Mouse (Mus musculus): ENCODE measurements around the gene Gimap3. TPM values are rescaled to one million over a fixed set of nuclear protein-coding genes. Genes with fewer than 3 reads are reported as not detected.
A peak's percentile ranks its signal among the peaks of the same experiment; 100 is the strongest.

Gene Gimap3
- 140 and 150 TPM in 2 replicates for polyA plus RNA-seq (2012; rRNA removed)

- H3K4me3 ChIP-seq (ENCODE audit: extremely low read depth, insufficient read depth, insufficient read length) = peak within 1 kb of the TSS; percentile 71
- H3K4me1 ChIP-seq (ENCODE audit: control insufficient read depth, insufficient read depth, insufficient read length) = peaks cover 5% of the 10 kb centered on the region; the same call in 1 of the 2 replicates
- H3K36me3 ChIP-seq (ENCODE audit: control insufficient read depth, insufficient read depth, low read length) = peaks cover 6% of the 10 kb centered on the region; the same call in 1 of the 2 replicates
- TF ChIP-seq CTCF (IDR thresholded peaks at IDR 0.05; ENCODE audit: extremely low read depth, insufficient read depth, insufficient read length, insufficient replicate concordance) = no peak
- TF ChIP-seq POLR2A (IDR thresholded peaks at IDR 0.05; ENCODE audit: low read depth, low read length) = peak; percentile 55
- whole genome bisulfite sequencing = 30% methylated on average over 3 of the region's 3 CpGs
- H3K27ac ChIP-seq (ENCODE audit: insufficient read depth, low read length) = peak within 1 kb of the TSS; percentile 97
- H3K27me3 ChIP-seq (ENCODE audit: control insufficient read depth, insufficient read depth, low read length) = no peaks in the 10 kb centered on the region
- peak in 1 of 2 experiments; percentile 52 for DNase-seq (ENCODE audit: low read depth in 1 of 2, low spot score in 2 of 2)
These were observed at the start of gene Gimap3 for GRCm38 (mm10) chr6:48770696-48771095. Gimap3 (minus strand) TSS chr6:48770851.

- Histone ChIP-seq H3K27ac (ENCODE audit: insufficient read depth, low read length) (no peak overlapping the region), H3K4me1 (ENCODE audit: control insufficient read depth, insufficient read depth, insufficient read length) (no peaks in the 10 kb centered on the region), H3K4me3 (ENCODE audit: extremely low read depth, insufficient read depth, insufficient read length) (no peak overlapping the region), H3K27me3 (ENCODE audit: control insufficient read depth, insufficient read depth, low read length) (no peaks in the 10 kb centered on the region), H3K36me3 (ENCODE audit: control insufficient read depth, insufficient read depth, low read length) (no peaks in the 10 kb centered on the region)
- DNase-seq (ENCODE audit: low read depth in 1 of 2, low spot score in 2 of 2) = peak; percentile 70 to 83
- peak; percentile 86; the same call in 1 of the 2 replicates for TF ChIP-seq CTCF (IDR thresholded peaks at IDR 0.05; ENCODE audit: extremely low read depth, insufficient read depth, insufficient read length, insufficient replicate concordance)
- no peak for TF ChIP-seq POLR2A (IDR thresholded peaks at IDR 0.05; ENCODE audit: low read depth, low read length)
- WGBS = under 1% methylated on average over 6 of the region's 6 CpGs
These were observed 47.2 kb upstream of the Gimap3 start for GRCm38 (mm10) chr6:48817815-48818214.

- no peaks in the 10 kb centered on the region for H3K27me3 ChIP-seq (ENCODE audit: control insufficient read depth, insufficient read depth, low read length)
- no peaks in the 10 kb centered on the region for H3K36me3 ChIP-seq (ENCODE audit: control insufficient read depth, insufficient read depth, low read length)
- no peak overlapping the region for H3K27ac ChIP-seq (ENCODE audit: insufficient read depth, low read length)
- H3K4me3 ChIP-seq (ENCODE audit: extremely low read depth, insufficient read depth, insufficient read length) = no peak overlapping the region
- H3K4me1 ChIP-seq (ENCODE audit: control insufficient read depth, insufficient read depth, insufficient read length) = no peaks in the 10 kb centered on the region
- TF ChIP-seq CTCF (IDR thresholded peaks at IDR 0.05; ENCODE audit: extremely low read depth, insufficient read depth, insufficient read length, insufficient replicate concordance) (no peak), POLR2A (IDR thresholded peaks at IDR 0.05; ENCODE audit: low read depth, low read length) (no peak)
- DNase-seq (ENCODE audit: low read depth in 1 of 2, low spot score in 2 of 2) = no peak
These were observed 44.4 kb upstream of the Gimap3 start for GRCm38 (mm10) chr6:48815013-48815412.

- no peaks in the 10 kb centered on the region for H3K36me3 ChIP-seq (ENCODE audit: control insufficient read depth, insufficient read depth, low read length)
These were observed 39.0 kb upstream of the Gimap3 start for GRCm38 (mm10) chr6:48809494-48810219.

DNA sequence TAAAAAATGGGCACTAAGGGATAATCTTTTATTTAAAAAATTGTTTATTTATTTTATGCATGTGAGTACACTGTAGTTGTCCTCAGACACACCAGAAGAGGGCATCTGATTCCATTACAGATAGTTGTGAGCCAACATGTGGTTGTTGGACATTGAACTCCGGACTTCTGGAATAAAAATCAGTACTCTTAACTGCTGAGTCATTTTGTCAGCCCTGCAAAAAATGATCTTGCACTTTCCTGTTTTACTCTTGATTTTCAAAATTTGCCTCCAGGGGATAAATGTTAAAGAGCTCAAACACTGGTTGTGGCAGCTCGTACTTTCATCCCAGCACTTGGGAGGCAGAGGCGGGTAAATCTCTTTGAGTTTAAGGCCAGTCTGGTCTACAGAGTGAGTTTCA, 36.1 kb upstream of the Gimap3 start:
- WGBS = 92% methylated on average over 3 of the region's 3 CpGs
- no peak overlapping the region for H3K27ac ChIP-seq (ENCODE audit: insufficient read depth, low read length)

More at GRCm38 (mm10) chr6:48809494-48810219, 39.0 kb upstream of the Gimap3 start:
- Histone ChIP-seq H3K4me3 (ENCODE audit: extremely low read depth, insufficient read depth, insufficient read length) (no peak overlapping the region), H3K27me3 (ENCODE audit: control insufficient read depth, insufficient read depth, low read length) (no peaks in the 10 kb centered on the region), H3K27ac (ENCODE audit: insufficient read depth, low read length) (no peak overlapping the region), H3K4me1 (ENCODE audit: control insufficient read depth, insufficient read depth, insufficient read length) (no peaks in the 10 kb centered on the region)
- no peak for DNase-seq (ENCODE audit: low read depth in 1 of 2, low spot score in 2 of 2)
- WGBS = 83% methylated on average over 3 of the region's 3 CpGs
- TF ChIP-seq POLR2A (IDR thresholded peaks at IDR 0.05; ENCODE audit: low read depth, low read length) (no peak), CTCF (IDR thresholded peaks at IDR 0.05; ENCODE audit: extremely low read depth, insufficient read depth, insufficient read length, insufficient replicate concordance) (no peak)

DNA sequence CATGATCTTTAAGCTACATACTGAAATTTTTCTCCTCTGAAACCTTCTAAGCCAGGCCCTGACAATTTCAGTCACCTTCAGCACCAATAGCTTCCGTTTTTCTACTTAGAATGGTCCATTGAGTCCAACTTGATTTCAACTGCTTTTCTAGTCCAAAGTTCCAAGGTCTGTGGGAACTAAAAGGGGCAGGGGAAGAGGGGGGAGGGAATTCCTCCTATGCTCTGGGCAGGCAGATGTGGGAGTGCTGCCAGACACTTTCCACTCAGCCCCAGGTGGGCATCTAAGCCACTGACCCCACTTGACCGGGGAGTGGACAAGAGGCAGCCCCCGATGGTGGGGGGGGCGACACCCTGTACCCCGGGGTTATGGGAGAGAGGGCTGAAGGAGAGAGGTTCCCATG, 33.7 kb upstream of the Gimap3 start:
- no peaks in the 10 kb centered on the region for H3K27me3 ChIP-seq (ENCODE audit: control insufficient read depth, insufficient read depth, low read length)
- H3K27ac ChIP-seq (ENCODE audit: insufficient read depth, low read length) = no peak overlapping the region
- TF ChIP-seq POLR2A (IDR thresholded peaks at IDR 0.05; ENCODE audit: low read depth, low read length) (no peak), CTCF (IDR thresholded peaks at IDR 0.05; ENCODE audit: extremely low read depth, insufficient read depth, insufficient read length, insufficient replicate concordance) (no peak)
- no peak overlapping the region for H3K4me3 ChIP-seq (ENCODE audit: extremely low read depth, insufficient read depth, insufficient read length)
- no peaks in the 10 kb centered on the region for H3K4me1 ChIP-seq (ENCODE audit: control insufficient read depth, insufficient read depth, insufficient read length)
- WGBS = 88% methylated on average over 5 of the region's 5 CpGs
- DNase-seq (ENCODE audit: low read depth in 1 of 2, low spot score in 2 of 2) = no peak
- H3K36me3 ChIP-seq (ENCODE audit: control insufficient read depth, insufficient read depth, low read length) = no peaks in the 10 kb centered on the region

More for the DNA sequence above, 36.1 kb upstream of the Gimap3 start:
- no peak for DNase-seq (ENCODE audit: low read depth in 1 of 2, low spot score in 2 of 2)
- Histone ChIP-seq H3K4me1 (ENCODE audit: control insufficient read depth, insufficient read depth, insufficient read length) (no peaks in the 10 kb centered on the region), H3K27me3 (ENCODE audit: control insufficient read depth, insufficient read depth, low read length) (no peaks in the 10 kb centered on the region), H3K36me3 (ENCODE audit: control insufficient read depth, insufficient read depth, low read length) (no peaks in the 10 kb centered on the region), H3K4me3 (ENCODE audit: extremely low read depth, insufficient read depth, insufficient read length) (no peak overlapping the region)
- no peak for TF ChIP-seq POLR2A (IDR thresholded peaks at IDR 0.05; ENCODE audit: low read depth, low read length)
- TF ChIP-seq CTCF (IDR thresholded peaks at IDR 0.05; ENCODE audit: extremely low read depth, insufficient read depth, insufficient read length, insufficient replicate concordance) = no peak
